Mouse (Mus musculus) hindlimb bud, embryonic 11.5 days (tissue): ENCODE data around the gene Prrt4.
"Not testable (repeated sequence)": the region's sequence is repeated elsewhere in the genome, so short reads cannot be mapped to it uniquely, and the experiment has no call there.

Experiments used
- DNase-seq: peaks from one replicate; pipeline ENCODE4 v3.0.0-alpha.2; 2012; ENCODE audit warnings: low read depth, low spot score; ENCODE audit errors: extremely low spot score

The Prrt4 gene

DNA sequence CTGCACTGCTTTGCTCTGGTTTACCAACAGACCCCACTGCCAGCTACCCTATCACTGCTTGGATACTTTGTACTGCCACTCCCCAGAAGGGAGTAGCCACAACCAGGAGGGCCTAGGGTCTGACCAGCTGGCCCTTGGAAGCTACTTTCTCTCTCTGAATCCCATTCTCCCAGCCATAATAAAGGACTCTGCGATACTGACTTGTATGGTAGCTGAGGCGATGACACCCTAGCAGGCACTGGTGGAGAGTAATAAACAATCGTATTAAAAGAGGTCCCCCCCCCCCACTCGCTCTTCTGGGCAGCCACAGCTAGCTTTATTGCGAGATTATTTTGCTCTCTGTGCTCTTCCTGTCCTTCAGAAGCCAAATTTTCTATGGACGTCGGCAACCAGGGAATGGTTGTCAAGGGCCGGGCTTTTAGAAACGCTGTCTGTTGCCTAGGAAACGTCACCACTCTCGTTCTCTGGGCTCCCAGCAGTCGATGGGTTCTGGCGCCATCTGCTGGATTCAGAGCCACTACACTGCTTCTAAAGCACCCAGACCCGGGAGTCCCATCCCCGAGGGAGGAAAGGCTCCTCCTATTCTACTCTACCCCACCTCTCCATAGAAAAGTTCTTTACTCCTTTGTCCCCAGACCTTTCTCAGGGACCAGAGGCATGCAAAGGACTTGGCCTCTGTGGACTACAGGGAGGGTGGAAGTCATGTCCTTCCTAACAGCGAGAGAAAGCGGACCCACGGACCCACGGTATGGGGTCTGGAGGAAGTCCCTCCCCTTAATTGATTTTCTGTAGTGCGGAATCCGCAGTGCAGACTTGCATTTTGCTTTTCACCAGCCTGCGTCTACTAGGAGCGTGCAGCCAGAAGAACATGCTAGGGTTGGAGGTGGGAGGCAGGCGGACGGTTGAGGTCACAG is 19.2 kb upstream of the Prrt4 start:
- peak; percentile 90 for DNase-seq

DNA sequence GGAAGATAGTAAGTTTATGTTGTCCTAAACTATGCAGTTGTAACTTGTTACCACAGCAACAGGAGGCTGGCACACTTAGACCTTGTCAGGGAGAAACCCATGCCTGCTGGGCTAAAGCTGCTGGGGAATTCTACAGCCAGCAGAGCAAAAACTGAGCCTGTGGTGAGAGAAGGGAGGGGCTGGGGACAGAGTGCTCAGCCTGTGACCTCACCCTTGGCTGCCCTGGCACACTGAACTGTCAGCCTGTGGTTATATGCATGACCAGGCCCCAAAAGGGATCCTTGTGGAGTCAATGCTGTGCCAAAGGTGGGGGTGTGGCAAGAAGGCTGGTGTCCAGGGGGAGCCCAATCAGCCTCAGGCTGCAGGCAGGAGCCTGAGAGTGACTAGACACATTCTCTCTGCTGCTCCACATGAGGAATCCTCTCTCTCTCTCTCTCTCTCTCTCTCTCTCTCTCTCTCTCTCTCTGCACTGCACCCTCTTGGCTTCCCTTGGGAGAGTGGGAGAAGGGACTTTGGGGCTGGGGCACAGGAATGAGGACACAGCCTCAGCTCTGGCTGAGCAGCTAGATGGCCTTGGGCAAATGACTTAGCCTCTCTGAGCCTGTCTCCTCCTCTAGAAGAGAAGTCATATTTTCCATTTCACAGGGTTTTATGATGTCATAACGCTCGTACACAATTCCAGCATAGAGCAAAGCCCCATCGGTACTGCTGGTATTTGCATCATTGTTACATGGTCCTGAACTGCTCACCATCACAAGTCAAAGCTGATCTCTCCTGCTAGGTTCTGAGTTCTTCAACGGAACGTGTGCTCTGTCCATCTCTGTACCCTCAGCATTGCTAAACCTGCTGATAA is 16.7 kb upstream of the Prrt4 start:
- DNase-seq = no peak

DNA sequence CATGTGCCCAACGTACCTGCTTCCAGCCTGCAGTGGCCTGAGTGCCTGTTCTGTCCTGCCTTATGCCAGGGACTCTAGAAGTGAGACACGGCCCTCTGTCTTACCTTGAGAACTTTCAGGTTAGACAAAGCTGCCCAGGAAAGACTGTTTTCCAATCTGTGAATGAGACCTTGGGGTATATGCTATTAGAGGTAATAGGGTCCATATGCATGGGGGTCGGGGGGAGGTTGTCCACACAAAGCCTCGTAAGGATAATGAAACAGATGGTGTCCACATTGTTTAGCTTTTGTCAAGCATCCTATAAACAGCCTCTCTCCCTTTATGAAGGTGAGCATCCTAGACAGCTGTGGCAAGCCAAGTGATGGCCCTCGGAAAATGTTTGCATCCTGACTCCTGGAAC is 15.8 kb upstream of the Prrt4 start:
- no peak for DNase-seq

DNA sequence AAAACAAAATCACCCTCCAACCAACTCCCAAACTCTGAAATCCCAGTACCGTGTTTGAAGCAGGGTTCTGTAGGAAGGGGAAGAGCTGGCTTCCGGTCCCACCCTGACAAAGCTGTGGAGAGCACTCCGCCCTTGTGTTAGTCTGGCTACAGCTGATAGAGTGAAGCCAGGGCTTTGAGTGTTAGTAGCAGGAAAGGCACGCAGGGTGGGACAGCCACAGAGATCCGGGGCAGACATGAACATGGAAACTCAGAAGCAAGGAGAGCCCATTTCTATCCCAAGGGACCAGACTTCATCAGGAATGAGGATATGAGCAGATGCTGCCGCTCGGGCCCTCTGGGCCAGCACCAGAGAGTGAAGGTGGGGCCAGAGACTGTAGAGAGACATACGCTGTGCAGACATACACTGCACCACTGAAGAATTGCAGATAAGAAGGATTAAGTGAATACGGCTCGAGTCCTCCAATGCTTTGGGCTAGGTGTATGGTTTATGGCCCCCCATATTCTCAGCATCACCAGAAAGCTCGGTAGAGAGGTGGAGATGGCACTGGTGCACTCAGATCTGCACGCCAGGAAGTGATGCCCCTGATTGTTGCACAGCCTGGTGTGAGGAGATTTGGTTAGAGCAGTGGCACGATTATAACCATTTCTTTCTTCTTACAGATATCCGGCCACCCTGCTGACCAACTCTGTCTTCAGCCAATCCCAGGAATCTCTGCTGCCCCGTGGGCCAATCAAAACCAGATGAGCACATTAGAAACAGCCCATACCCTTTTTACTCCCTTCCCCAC is 14.8 kb upstream of the Prrt4 start:
- no peak for DNase-seq

DNA sequence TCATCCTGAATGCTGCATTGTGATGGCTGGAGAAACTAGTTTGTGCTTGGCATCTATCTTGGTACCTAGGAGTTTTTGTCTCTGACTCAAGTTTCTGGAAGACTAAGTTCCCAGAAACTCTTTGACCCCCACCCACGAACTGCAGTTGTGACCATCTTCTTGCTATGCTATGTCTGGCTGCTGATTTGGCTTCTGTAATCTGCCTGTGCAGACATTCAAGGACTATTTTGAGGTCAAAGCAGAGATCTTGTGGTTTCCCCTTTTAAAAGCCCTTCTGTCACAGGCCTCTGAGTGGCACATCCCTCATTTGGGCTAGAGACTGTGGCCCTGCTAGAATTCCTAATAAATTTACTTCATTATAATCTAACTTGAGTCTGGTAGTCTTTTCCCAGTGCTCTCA is 8.6 kb upstream of the Prrt4 start:
- DNase-seq = no peak

DNA sequence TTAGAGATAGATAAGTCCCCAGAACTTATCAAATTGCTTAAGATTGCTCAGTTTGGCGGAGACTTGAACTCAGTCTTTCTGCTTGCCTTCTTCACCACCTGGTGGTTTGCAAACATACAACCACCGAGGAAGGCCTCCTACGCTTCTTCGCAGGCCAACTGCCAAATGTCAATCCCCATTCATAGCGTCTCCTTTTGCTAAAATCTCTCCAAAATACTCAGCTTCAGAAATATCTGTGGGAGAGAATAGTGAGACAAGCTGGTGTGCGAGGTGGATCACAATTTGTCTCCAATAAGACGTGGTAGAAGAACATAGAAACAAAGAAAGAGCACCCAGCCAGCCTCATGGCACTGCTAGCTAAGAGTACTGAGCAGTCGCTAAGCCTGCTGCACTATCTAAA is 459 bp upstream of the Prrt4 start:
- DNase-seq = no peak

DNA sequence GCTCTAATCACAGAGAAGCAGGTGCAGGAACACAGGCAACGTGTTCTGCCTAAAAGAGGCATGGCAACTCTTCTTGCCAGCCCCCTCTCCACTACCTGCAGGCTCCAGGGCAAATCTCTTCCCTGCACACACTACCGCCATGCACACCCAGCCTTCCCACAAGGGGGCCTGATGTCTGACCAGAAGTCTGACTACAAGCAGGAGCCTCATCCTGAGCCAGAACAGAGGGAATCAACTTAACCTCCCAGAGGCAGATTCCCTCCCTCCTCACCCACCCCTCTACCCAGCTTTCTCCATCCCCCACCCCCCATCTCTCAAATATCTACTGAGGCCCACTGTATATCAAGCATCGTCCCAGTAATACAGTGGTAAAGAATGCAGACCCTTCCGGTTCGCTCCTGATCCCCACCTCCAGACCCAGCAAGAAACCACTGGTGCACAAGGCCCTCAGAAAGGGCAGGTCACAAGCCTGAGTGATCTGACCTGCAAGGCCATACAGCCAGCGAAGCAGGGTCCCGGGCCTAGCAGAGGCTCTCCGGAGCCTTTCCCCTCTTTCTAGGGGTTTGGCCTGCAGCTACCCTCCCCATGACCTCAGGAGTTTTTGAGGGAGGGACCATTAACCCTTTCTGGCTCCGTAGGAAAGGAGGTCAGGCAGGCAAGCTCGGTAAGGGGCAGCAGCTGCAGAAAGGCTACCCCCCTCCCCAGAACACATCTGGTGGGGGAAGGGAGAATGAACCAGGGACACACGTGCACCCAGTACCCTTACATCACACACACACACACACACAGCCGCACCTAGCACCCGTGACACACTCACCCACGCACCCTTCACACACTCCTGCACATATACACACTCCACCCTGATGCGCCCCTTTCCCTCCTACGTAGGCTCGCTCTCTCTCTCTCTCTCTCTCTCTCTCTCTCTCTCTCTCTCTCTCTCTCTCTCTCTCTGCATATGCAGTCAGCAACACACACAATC is 1.2 kb downstream of the Prrt4 start:
- no peak for DNase-seq

DNA sequence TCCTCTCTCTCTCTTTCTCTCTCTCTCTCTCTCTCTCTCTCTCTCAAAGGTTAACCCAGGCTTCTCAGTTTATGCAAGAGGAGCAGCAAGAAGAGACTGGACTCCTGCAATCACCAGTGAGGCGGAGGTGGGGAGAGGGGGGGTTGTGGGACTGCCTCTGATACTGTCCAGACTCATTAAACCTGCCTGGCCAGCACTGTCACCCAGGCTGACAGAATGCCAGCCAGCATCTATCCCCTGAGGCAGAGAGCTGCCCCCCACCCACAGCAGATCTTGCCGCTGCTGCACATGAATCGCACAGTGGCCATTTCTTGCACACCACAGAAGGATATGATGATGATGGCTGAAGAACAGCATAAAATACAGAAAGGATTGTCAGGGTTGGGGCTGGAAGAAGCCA is 4.3 kb downstream of the Prrt4 start:
- DNase-seq = no peak

DNA sequence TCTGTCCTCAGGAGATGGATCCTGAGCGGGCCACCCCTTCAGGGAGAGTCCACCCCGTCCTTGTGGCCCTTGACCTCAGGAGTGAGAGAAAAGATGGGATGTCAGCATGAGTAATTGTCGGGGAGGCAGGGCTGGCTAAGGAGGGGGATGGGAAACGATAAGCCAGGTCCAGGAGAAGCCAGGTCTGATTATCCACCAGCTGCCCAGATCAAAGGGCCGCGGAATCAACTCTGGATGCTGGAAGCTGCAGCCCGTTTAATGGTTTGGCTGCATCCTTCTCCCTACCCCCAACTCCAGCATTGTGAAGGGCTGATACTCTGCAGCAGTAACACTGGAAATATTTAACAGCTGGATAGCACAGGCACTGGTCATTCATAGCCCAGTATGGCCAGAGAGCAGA is 5.0 kb downstream of the Prrt4 start:
- no peak for DNase-seq

DNA sequence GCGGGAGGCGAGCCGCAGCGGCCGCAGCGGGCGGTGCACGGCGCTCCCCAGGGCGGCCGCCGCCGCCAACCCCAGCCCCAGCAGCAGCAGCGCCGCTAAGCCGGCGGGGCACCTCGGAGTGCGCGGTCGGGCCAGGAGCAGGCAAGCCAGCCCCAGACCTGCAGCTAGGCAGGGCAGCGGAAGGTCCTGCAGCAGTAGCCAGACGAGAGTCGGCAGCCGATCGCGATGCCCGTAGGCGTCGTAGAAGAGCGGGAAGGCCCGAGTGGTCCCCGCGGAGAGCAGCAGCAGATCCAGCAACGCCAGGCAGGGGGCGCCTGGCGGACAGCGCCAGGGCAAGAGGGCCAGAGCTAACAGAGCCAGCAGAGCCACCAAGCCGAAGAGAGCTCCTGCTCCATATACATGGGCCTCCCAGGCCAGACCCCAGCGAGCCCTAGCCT is 8.4 kb downstream of the Prrt4 start:
- DNase-seq = peak; percentile 68

DNA sequence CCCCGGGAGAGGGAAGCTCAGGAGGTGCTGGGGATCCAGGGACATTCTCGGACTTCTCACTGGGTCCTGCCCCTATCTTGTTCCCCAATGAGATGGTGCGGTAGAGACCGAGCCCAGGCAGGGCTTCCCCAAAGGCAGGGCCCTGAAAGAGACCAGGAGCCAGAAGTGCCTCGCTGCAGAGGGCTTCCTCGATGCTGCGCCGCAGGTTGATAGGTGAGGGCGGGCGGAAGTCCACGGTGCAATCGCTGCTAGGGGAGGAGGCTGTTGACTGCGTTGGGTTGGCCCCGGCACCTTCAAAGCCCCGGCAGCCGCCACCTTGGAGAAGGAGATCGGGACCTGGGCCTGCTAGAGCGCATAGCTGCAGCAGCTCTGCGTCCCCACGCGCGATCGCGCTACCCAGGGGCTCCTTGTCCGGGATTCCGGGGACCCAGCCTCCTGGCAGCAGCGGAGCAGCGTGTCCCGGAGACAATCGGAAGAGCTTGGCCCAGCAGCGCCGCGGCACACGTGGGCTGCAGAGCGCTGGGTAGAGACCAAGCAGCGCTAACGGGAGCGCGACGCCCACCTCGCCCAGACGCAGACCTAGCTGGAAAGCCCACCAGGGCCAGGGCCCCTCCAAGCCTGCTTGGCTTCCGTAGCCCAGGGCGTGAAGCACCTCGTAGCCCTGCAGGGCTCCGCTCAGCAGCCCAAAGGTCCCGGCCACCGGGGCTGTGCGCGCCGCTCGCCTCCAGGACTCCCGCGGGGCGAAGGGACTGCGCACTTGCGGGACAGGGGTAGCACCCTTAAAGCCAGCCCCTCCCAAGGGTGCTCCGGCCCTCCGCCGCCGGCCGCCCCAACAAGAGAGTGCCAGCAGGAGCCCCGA is 9.1 kb downstream of the Prrt4 start:
- no peak for DNase-seq

DNA sequence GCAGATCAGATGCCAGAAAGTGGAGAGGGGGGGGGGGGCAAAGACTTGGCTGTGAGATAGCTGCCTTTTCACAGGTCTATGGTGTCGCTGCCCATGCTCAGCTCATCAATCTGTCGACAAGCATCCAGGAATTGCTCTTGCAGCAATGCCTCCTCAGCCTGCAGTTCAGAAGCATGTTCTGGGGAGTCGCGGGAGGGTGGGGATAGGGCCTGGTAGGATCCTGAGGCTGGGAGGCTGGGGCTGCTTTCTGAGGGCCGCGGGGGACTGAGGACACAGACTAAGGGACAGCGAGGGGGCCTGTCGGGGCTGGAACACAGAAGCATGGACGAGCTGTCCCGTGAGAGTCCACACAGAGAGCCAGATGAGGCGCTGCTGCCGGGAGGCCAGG is 9.7 kb downstream of the Prrt4 start:
- DNase-seq = no peak

DNA sequence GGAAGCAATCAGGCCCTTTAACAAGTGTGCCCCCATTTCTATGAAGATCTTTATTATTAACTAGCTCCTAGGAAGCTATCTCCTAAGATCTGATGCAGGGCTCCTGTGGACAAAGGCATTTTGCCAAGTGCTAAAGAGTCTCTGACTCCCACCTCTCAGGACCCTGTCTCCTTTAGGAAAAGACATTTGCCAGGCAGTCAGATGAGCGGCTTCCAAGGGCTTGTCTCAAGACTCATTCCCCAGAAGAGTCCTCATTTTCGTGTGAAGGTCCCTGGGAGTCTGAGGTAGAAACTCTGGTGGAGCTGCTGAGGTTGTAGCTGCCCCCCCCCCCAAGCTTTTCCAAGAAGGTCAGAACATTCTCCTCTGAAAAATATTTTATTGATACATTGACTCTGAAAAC is 10.5 kb downstream of the Prrt4 start:
- no peak for DNase-seq

DNA sequence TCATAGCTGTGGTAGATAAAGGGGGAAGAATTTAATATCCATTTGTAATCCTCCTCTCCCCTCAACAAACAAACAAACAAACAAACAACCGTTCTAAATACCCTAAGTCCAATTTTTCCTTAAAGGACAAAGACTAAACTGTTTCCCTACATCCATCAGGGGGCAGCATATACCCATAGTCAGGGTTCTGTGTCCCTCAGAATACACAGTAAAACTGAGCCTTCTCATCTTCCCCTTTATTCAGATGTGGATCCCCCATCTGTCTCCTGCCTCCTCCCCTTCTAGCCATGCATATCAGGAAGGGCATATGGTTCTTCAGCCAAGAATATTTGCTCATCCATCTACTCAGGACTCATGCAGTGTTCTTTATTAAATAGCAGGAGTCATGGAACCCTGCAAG is 13.2 kb downstream of the Prrt4 start:
- no peak for DNase-seq

DNA sequence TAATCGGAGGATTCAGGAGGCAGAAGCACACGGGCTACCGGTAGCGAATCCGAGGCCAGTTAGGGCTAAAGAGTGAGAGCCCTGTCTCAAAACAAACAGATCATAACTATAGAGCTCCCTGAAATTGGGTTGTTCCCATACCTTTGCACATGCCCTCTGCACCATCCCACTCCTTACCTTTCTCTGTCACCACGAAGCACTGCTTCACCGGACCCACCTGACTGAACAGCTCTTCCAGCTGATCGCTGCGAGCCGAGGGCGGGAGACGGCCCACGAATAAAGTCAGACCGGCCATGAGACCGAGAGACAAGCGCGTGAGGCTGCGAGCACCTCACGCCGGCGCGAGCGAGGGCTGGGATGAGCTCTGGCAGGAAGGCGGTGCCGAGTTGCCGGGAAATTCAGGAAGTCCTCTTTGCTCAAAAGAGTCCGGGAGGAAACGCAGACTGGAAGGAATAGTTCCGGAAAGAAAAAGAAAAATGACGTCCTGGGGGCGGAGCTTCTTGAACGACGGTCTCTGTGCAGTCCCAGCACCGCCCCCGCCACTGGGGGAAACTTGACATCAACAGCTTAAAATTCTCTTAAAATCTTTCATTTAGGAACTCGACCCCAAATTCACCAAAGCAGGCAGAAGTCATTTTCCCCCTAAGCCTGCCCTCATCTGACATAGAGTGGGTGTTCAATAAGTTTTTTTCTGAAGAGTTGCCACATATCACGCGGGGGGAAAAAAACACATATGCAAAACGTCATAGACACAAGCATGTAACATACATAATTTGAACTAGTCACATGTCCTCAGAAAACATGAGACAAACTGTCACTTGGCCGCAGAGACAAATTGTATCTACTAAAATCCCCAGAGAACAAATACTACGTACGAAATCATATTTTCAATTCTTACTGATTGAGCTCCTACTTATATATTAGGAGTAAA is 14.8 kb downstream of the Prrt4 start, which contains the start of gene Rbm28:
TSS of gene Rbm28 (minus strand) at position 693 of the 931 bp plus-strand sequence.
- DNase-seq = peak; percentile 93

DNA sequence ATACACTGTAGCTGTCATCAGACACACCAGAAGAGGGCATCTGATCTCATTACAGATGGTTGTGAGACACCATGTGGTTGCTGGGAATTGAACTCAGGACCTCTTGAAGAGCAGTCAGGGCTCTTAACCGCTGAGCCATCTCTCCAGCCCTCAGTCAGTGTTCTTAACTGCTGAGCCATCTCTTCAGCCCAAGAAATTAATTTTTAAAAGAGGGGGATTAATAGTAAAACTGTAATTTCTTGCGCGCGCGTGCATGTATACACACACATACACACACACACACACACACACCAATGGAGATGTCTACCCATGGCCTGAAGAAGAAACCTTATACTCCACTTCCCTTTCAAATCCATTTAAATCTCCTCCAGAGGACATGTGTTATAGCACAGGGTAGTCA is 18.1 kb downstream of the Prrt4 start:
- not testable (repeated sequence) for DNase-seq

DNA sequence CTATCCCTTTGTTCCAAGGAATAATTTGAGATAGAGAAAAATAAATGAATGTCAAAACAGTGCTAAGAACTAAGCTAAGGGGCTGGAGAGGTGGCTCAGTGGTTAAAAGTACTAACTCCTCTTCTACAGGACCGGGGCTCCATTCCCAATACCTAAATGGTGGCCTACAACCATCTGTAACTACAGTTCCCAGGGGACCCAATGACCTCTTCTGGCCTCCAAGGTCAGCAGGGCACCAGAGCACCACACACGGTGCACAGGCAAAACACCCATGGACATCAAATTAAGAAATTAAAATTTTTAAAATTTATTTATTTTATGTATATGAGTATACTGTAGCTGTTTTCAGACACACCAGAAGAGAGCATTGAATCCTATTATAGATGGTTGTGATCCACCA is 18.6 kb downstream of the Prrt4 start:
- DNase-seq = no peak

DNA sequence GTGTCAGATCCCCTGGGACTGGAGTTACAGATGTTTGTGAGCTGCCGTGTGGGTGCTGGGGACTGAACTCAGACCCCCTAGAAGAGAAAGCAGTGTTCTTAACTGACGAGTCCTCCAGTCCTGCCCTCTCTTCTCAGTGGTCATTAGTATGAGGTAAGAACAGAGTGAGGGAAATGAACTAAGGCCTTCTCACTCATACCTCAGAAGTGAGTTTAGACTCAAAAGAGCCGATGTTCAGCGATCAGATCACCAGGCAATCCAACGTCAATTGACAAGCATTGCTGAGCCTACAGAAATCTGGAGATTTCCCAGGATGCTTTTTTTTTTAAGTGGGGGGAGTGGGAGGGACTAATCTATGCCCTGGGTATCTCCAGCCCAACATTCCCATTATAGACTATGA is 23.1 kb downstream of the Prrt4 start:
- DNase-seq = no peak
